In genomic region chr2:22044949-22045348, GRCm38 (mm10) we compare ENCODE assay signal across 23 mouse cellular contexts.
A peak's percentile ranks its signal among the peaks of the same experiment; 100 is the strongest.
DNase-seq lines count a peak whose midpoint lies in the region; ATAC-seq and TF ChIP-seq lines count a peak whose summit lies in the region.
"Had no signal": no experiment of that assay in that cellular context is flagged by ENCODE, and none has a peak within 500 bp of the region (broad histone marks: within the 10 kb centered on the region; RNA-seq: fewer than 3 reads in every experiment).

No protein-coding gene starts in this region.

- ATAC-seq in midbrain, embryonic 15.5 days (replicated peaks) = 0 out of 2 replicates have a peak, but pooled peaks have one; percentile 42
- ATAC-seq: activated CD4-positive, CD25-positive, alpha-beta regulatory T cell, adult 4 months; CD4-positive, CD25-positive, alpha-beta regulatory T cell, adult 4 months; forebrain, embryonic 13.5 days; forebrain, embryonic 15.5 days; forebrain, postnatal 0 days had no signal

- H3K9me3 ChIP-seq in midbrain, embryonic 15.5 days = no peaks in the 10 kb centered on the region
- H3K9me3 ChIP-seq in midbrain, embryonic 10.5 days (replicated peaks) = no peaks in the 10 kb centered on the region
- no peaks in the 10 kb centered on the region for H3K9me3 ChIP-seq in ES-E14 (ENCODE audit: control insufficient read depth, insufficient read depth, low read depth, low read length)
- H3K9me3 ChIP-seq: embryonic facial prominence, embryonic 10.5 days; embryonic facial prominence, embryonic 12.5 days; forebrain, embryonic 13.5 days; forebrain, embryonic 15.5 days had no signal

- no peak overlapping the region for H3K4me3 ChIP-seq in midbrain, embryonic 15.5 days
- H3K4me3 ChIP-seq in midbrain, embryonic 10.5 days = no peak overlapping the region
- no peak overlapping the region for H3K4me3 ChIP-seq in ES-E14 (ENCODE audit: insufficient read depth in 1 of 2, low read depth in 1 of 2, low read length in 2 of 2, poor library complexity in 1 of 2, severe bottlenecking in 1 of 2)
- H3K4me3 ChIP-seq: embryonic facial prominence, embryonic 10.5 days; embryonic facial prominence, embryonic 12.5 days; forebrain, embryonic 13.5 days; forebrain, embryonic 15.5 days had no signal

- no peaks in the 10 kb centered on the region for H3K27me3 ChIP-seq in midbrain, embryonic 15.5 days (replicated peaks)
- no peaks in the 10 kb centered on the region for H3K27me3 ChIP-seq in midbrain, embryonic 10.5 days (ENCODE audit: low read depth, poor library complexity, severe bottlenecking)
- H3K27me3 ChIP-seq: CH12.LX; embryonic facial prominence, embryonic 12.5 days; forebrain, embryonic 13.5 days; forebrain, embryonic 15.5 days had no signal

- H3K4me1 ChIP-seq in midbrain, embryonic 15.5 days = no peaks in the 10 kb centered on the region
- no peaks in the 10 kb centered on the region for H3K4me1 ChIP-seq in midbrain, embryonic 10.5 days
- peaks cover 0 to 5% of the 10 kb centered on the region in 2 experiments; a peak in 2 of 4 replicates for H3K4me1 ChIP-seq in ES-E14 (ENCODE audit: control insufficient read depth in 2 of 2, insufficient read depth in 2 of 2, low read length in 2 of 2, poor library complexity in 1 of 2)
- H3K4me1 ChIP-seq: embryonic facial prominence, embryonic 10.5 days; embryonic facial prominence, embryonic 12.5 days; forebrain, embryonic 13.5 days had no signal

- H3K4me2 ChIP-seq in midbrain, embryonic 15.5 days = no peak overlapping the region
- H3K4me2 ChIP-seq: embryonic facial prominence, embryonic 12.5 days; forebrain, embryonic 13.5 days; forebrain, embryonic 15.5 days had no signal

- H3K27ac ChIP-seq in midbrain, embryonic 15.5 days = no peak overlapping the region
- no peak overlapping the region for H3K27ac ChIP-seq in midbrain, embryonic 10.5 days (replicated peaks)
- peak overlapping the region; percentile 61; the same call in 1 of the 2 replicates for H3K27ac ChIP-seq in ES-E14 (ENCODE audit: insufficient read depth, low read depth, low read length, poor library complexity, severe bottlenecking)
- H3K27ac ChIP-seq: embryonic facial prominence, embryonic 10.5 days; embryonic facial prominence, embryonic 12.5 days; forebrain, embryonic 13.5 days; forebrain, embryonic 15.5 days had no signal

- H3K9ac ChIP-seq in midbrain, embryonic 15.5 days = no peak overlapping the region
- no peak overlapping the region for H3K9ac ChIP-seq in ES-E14 (ENCODE audit: insufficient read depth, low read depth, low read length, poor library complexity, severe bottlenecking)
- H3K9ac ChIP-seq: embryonic facial prominence, embryonic 12.5 days; forebrain, embryonic 13.5 days; forebrain, embryonic 15.5 days; forebrain, postnatal 0 days had no signal

- 59% methylated on average over 2 of the region's 2 CpGs for WGBS in midbrain, embryonic 15.5 days
- 66% methylated on average over 2 of the region's 2 CpGs for WGBS in midbrain, embryonic 10.5 days

- DNase-seq in midbrain, embryonic 10.5 days (ENCODE audit: low spot score) = no peak
- DNase-seq in ES-E14 (ENCODE audit: low read depth, low spot score) (peak; percentile 48), WW6 (ENCODE audit: low read depth, low spot score) (peak; percentile 5)
- DNase-seq in layer of hippocampus, postnatal 10 days (ENCODE audit: low spot score in 2 of 2) = no peak
- DNase-seq in adrenal gland, adult 2 months = no peak
- no peak for DNase-seq in adrenal gland, postnatal 4 days (ENCODE audit: low spot score in 2 of 2)
- DNase-seq: adrenal gland, postnatal 10 days; adrenal gland, postnatal 25 days; B cell, adult 2 months; cerebellum, adult 11-12 months; cerebellum, adult 2 months; cerebellum, adult 9-10 months; cerebellum, postnatal 10 days; cerebellum, postnatal 25 days; forebrain, postnatal 0 days had no signal

- no peaks in the 10 kb centered on the region for H3K36me3 ChIP-seq in midbrain, embryonic 15.5 days (replicated peaks)
- no peaks in the 10 kb centered on the region for H3K36me3 ChIP-seq in midbrain, embryonic 10.5 days
- no peaks in the 10 kb centered on the region for H3K36me3 ChIP-seq in ES-E14 (ENCODE audit: control insufficient read depth, insufficient read depth, low read length, poor library complexity, severe bottlenecking)
- H3K36me3 ChIP-seq: embryonic facial prominence, embryonic 10.5 days; embryonic facial prominence, embryonic 12.5 days; forebrain, embryonic 15.5 days had no signal

- in situ Hi-C loops in ES-E14 (cut with MboI; ENCODE audit: low sequenced_read_pairs in 2 of 2, unreplicated experiment in 2 of 2) = no loop called here

TF ChIP-seq in ES-E14, 5 proteins besides CTCF, POLR2A, EP300 and RAD21:
- TF ChIP-seq ZNF384 (IDR thresholded peaks at IDR 0.05; ENCODE audit: low read depth, low read length) (peak; percentile 16; the same call in 1 of the 2 replicates), CHD2 (IDR thresholded peaks at IDR 0.05; ENCODE audit: low read depth, low read length) (no peak)

Comparison
In these comparisons a context has a peak if more than half of its experiments do, and no peak if none do; other contexts are left out.
1. DNase-seq: peak in ES-E14 (single experiment) and WW6 (single experiment); none in midbrain, embryonic 10.5 days (single experiment), layer of hippocampus, postnatal 10 days (0 of 2), adrenal gland, adult 2 months (single experiment) and adrenal gland, postnatal 4 days (0 of 2).